Mouse (Mus musculus) cerebellum, adult 18-20 months (tissue): ENCODE data around the gene Pdcd5.

Experiments used
- DNase-seq, 2 experiments: peaks; one replicate each; pipeline ENCODE4 v3.0.0; 2021

The Pdcd5 gene

GRCm38 (mm10) chr7:35647101-35647698 is at the start of gene Pdcd5:
TSS of gene Pdcd5 (minus strand) at chr7:35647521.
- peak; percentile 96 to 99 for DNase-seq

- DNase-seq = no peak
Measured at GRCm38 (mm10) chr7:35692641-35693040, 45.3 kb upstream of the Pdcd5 start.

GRCm38 (mm10) chr7:35692117-35692516 is 44.8 kb upstream of the Pdcd5 start:
- no peak for DNase-seq

- no peak for DNase-seq
Measured at GRCm38 (mm10) chr7:35688781-35689349, 41.5 kb upstream of the Pdcd5 start.

GRCm38 (mm10) chr7:35688276-35688675 is 41.0 kb upstream of the Pdcd5 start:
- DNase-seq = no peak

- peak in 1 of 2 experiments; percentile 16 for DNase-seq
Measured at GRCm38 (mm10) chr7:35687229-35687628, 39.9 kb upstream of the Pdcd5 start.

- peak; percentile 62 to 76 for DNase-seq
Measured at GRCm38 (mm10) chr7:35686756-35687155, 39.4 kb upstream of the Pdcd5 start.

GRCm38 (mm10) chr7:35686216-35686615 is 38.9 kb upstream of the Pdcd5 start:
- DNase-seq = no peak

- DNase-seq = no peak
Measured at GRCm38 (mm10) chr7:35683409-35684122, 36.2 kb upstream of the Pdcd5 start.

- DNase-seq = no peak
Measured at GRCm38 (mm10) chr7:35681559-35681958, 34.2 kb upstream of the Pdcd5 start.

- no peak for DNase-seq
Measured at GRCm38 (mm10) chr7:35678976-35679375, 31.7 kb upstream of the Pdcd5 start.

- no peak for DNase-seq
Measured at GRCm38 (mm10) chr7:35668066-35669041, 21.0 kb upstream of the Pdcd5 start.

- no peak for DNase-seq
Measured at GRCm38 (mm10) chr7:35663790-35664376, 16.6 kb upstream of the Pdcd5 start.

GRCm38 (mm10) chr7:35659173-35659572 is 11.9 kb upstream of the Pdcd5 start:
- no peak for DNase-seq

- DNase-seq = no peak
Measured at GRCm38 (mm10) chr7:35657829-35658228, 10.5 kb upstream of the Pdcd5 start.

- DNase-seq = no peak
Measured at GRCm38 (mm10) chr7:35651583-35652270, 4.4 kb upstream of the Pdcd5 start.

GRCm38 (mm10) chr7:35650716-35651410 is 3.5 kb upstream of the Pdcd5 start:
- no peak for DNase-seq

GRCm38 (mm10) chr7:35649071-35649470 is 1.8 kb upstream of the Pdcd5 start:
- DNase-seq = peak in 1 of 2 experiments; percentile 25

- DNase-seq = no peak
Measured at GRCm38 (mm10) chr7:35648239-35649069, 1.1 kb upstream of the Pdcd5 start.
